Mouse (Mus musculus) kidney, adult 2 months (tissue): ENCODE results near the gene Impad1. TPM values are rescaled to one million over a fixed set of nuclear protein-coding genes. Genes with fewer than 3 reads are reported as not detected.

ENCODE experiments used
- DNase-seq: peaks from one replicate; pipeline ENCODE4 v3.0.0; 2021
- H3K27ac ChIP-seq: fragments of 200-500 bp; 2 replicates; pipeline ENCODE4 v1.5.1; 2012; ENCODE audit warnings: low read depth, low read length, control low read depth, inconsistent platforms; ENCODE audit not compliant: insufficient read depth
- H3K27me3 ChIP-seq: fragments of 200-500 bp; replicated peaks from 2 replicates; pipeline ENCODE4 v1.6.1; 2012; ENCODE audit warnings: mild to moderate bottlenecking, moderate library complexity, low read length, inconsistent platforms; ENCODE audit not compliant: control insufficient read depth, insufficient read depth
- H3K36me3 ChIP-seq: fragments of 200-500 bp; 2 replicates; pipeline ENCODE4 v1.6.1; 2012; ENCODE audit warnings: mild to moderate bottlenecking, moderate library complexity, low read length, inconsistent platforms; ENCODE audit not compliant: control insufficient read depth, insufficient read depth
- H3K4me1 ChIP-seq: fragments of 200-500 bp; 2 replicates; pipeline ENCODE4 v1.6.1; 2011; ENCODE audit warnings: low read length; ENCODE audit not compliant: control insufficient read depth, insufficient read depth
- H3K4me3 ChIP-seq: fragments of 200-500 bp; 2 replicates; pipeline ENCODE4 v1.5.1; 2011; ENCODE audit warnings: mild to moderate bottlenecking, low read depth, low read length, control low read depth; ENCODE audit not compliant: insufficient read depth
- CTCF ChIP-seq: fragments of 200-500 bp; conservative IDR thresholded peaks from 2 replicates; pipeline ENCODE4 v1.5.1; 2011; ENCODE audit warnings: low read depth, mild to moderate bottlenecking, control low read depth, low read length, moderate library complexity, mixed read lengths; ENCODE audit not compliant: insufficient read depth, insufficient read length
- POLR2A ChIP-seq: fragments of 200-500 bp; IDR thresholded peaks from one replicate; pipeline ENCODE4 v1.6.1; 2011; ENCODE audit warnings: low read depth, low read length, control low read depth
- WGBS: fragments of 180-500 bp; shearing (Covaris S2); methylation state at CpG from one replicate; pipeline ENCODE4 v1.1.7; 2018; 5-methylcytosine and 5-hydroxymethylcytosine counted together
- polyA plus RNA-seq: library from polyadenylated mRNA; depleted of rRNA; stranded (reverse); fragments of >200 nt; gene quantifications from 2 replicates; pipeline ENCODE4 v1.2.3, GENCODE M21; 2012; rRNA removed

Gene Impad1
- 9.5 and 12.6 TPM in 2 replicates for polyA plus RNA-seq

DNA sequence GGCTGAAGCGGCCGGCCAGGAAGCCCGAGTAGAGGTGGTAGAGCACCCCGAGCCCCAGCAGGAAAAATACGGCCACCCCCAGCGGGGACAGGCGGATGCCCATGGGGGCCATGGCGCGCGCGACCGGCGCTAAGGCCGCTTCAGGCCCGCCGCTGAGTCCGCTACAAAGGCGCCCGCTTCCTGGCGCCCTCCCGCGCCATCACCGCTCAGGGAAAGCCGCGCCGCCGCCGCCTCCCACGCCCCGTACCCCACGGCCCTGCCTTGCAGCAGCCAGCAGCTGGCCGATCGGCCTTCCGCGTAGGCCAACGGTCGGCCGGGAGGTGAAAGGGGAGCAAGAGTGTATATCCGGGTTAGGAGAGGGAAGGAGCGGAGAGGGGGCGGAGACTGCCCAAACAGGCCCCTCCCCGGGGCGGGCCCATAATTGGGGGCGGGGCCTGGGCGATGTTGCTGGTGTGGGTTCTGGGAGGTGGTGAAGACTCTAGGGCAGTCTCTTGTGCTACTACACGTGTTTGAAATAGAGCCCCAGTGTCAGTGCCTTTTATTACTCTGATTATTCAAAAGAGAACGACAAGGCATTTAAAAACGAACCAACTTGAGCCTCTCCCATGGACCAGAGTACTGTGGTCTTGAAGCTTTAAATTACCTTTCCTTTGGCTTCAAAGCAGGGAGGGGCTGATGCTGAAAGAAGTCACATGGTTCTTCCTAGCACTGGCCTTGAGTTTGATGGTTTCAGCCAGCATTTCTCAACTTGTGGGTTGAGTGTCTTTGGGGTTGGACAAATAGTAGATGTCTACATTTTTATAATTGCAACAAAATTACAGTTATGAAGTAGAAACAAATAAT, at the start of gene Impad1:
Impad1 (minus strand) TSS at position 364 of the 843 bp plus-strand sequence.
- TF ChIP-seq CTCF, result no peak
- TF ChIP-seq POLR2A, result peak; percentile 46
- Histone ChIP-seq H3K27me3 (no peaks in the 10 kb centered on the region), H3K4me3 (peak within 1 kb of the TSS; percentile 85), H3K4me1 (peaks cover 9% of the 10 kb centered on the region; the same call in 1 of the 2 replicates), H3K36me3 (no peaks in the 10 kb centered on the region), H3K27ac (peak within 1 kb of the TSS; percentile 36)
- WGBS, result 1% methylated on average over 48 of the region's 48 CpGs
- peak; percentile 92 for DNase-seq

DNA sequence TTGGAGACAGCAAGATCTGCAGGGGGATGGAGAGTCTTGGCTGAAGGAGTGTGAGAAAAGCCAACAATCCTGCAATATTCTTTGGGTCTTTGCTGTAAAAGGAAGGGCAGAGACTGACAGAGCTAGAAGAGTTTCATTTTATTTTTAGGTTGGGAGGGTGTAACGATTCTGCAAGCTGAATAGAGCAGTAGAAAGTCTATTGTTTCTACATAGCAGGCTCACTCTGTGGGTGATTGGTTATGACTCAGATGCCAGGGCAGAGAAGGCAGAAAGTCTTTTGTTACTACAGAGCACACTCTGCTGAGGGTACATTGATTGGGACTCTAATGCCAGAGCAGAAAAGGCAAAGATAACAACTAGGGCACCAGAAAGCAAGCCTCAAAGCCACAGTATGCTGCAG, 47.0 kb upstream of the Impad1 start:
- Histone ChIP-seq H3K4me3 (no peak overlapping the region), H3K27me3 (no peaks in the 10 kb centered on the region), H3K4me1 (no peaks in the 10 kb centered on the region), H3K36me3 (no peaks in the 10 kb centered on the region), H3K27ac (no peak overlapping the region)
- TF ChIP-seq CTCF (no peak), POLR2A (no peak)
- no peak for DNase-seq
- 48% methylated on average over 1 of the region's 1 CpGs for WGBS

DNA sequence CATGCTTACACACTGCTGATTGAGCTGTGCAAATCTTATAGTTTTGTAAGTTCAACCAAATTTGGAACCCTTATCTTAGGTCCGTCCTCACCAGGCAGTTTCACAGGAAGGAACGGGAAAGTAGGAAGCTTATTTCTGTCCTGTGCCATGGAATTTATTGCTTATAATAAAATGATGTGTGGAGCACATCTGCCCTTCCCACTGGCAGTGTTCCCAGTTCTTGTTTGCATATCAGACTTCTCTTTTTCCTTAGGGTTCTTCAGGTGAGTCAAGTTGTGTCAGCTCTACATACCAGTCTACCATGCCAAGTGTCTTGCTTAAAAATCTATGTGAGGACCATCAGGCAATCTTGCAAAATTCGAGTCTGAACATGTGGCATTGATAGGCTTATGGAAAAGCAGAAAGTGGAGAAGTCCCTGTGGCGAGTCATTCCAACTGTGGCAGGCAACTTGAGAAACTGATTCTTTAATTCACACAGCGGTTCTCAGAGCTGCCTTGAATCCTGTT, 40.7 kb upstream of the Impad1 start:
- no peak overlapping the region for H3K4me3 ChIP-seq
- 64% methylated on average over 5 of the region's 5 CpGs for WGBS
- no peak for DNase-seq
- no peak for TF ChIP-seq CTCF
- TF ChIP-seq POLR2A, result no peak
- H3K27ac ChIP-seq, result no peak overlapping the region
- H3K4me1 ChIP-seq, result no peaks in the 10 kb centered on the region
- H3K36me3 ChIP-seq, result no peaks in the 10 kb centered on the region
- no peaks in the 10 kb centered on the region for H3K27me3 ChIP-seq

DNA sequence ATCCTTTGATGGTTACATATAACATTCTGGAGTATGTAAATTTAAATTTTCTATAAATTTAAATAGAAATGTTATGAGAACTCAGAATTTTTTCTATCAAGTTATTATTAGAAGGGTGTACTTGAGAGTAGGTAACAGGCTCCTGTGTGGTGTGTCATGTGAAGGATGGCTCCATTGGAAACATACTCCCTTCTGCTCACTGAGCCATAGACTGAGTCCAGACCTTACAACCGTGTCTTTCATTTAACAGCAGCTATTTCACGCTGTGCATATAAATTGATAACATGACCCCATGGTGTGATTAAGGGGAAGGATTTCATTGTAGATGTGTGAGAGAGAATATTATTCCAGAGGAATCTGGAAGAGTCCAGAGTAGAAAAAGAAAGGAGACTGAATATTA, 35.0 kb upstream of the Impad1 start:
- no peak overlapping the region for H3K4me3 ChIP-seq
- H3K4me1 ChIP-seq, result no peaks in the 10 kb centered on the region
- TF ChIP-seq POLR2A (no peak), CTCF (no peak)
- H3K27me3 ChIP-seq, result no peaks in the 10 kb centered on the region
- DNase-seq, result no peak
- no peaks in the 10 kb centered on the region for H3K36me3 ChIP-seq
- no peak overlapping the region for H3K27ac ChIP-seq
- WGBS, result 15% methylated on average over 2 of the region's 2 CpGs

DNA sequence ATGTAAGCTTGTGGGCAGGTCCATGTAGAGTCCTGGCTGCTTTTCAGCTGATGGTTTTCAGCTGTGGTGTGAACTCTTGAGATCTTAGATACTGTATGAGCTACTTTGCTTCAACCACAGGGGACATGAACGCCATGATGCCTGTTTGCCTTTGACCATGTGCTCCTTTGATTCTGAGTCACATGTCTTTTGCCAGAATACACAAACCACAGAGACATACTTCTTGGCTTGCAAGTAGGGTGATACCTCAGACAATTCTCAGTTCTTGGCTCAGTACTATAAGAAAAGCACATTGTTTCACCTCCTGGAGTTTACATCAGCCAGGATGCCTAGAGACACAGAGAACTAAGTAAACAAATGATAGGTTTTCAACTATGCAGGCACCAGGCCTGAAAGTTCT, 29.0 kb upstream of the Impad1 start:
- no peak for DNase-seq
- TF ChIP-seq POLR2A (no peak), CTCF (no peak)
- Histone ChIP-seq H3K27ac (no peak overlapping the region), H3K4me1 (no peaks in the 10 kb centered on the region), H3K4me3 (no peak overlapping the region), H3K27me3 (no peaks in the 10 kb centered on the region), H3K36me3 (no peaks in the 10 kb centered on the region)
- 81% methylated on average over 1 of the region's 1 CpGs for WGBS

DNA sequence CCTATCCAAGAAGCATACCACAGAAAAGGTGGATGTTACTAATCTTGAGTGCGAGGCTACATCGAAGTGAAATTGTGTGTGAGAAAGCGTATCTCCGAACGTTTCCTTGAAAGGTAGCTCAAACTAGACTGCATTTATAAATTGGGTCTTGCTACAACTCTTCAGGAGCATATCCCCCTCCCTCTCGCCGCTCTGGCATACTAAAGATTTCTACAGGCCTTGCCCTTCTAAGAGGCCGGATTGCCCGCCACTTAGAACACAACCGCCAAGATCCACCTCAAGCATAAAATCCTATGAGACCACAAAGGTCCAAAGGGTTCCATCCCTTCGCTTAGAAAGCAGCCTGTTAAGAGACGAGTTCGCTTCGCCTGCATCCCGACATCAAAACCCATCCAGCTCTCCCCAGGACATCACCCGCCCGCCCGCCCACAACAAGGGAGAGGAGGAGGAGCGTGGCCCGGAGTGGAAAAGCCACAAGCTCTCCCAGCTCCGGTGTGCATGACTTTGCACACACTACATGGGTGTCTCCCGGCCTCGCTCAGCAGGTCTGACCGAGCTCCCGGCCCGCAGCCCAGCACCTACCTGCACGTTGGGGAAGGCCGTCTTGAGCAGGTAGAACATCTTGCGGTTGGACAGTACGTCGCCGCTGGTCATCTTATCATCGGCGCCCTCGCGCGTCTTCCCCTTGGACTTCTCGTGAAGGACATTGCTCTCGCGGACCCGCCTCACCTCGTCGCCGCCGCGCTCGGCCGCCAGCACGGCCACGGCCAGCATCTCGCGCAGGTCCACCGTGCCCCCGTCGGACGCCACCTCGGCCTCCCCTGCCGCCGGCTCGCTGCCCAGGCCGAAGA, 789 bp downstream of the Impad1 start:
- 3% methylated on average over 61 of the region's 61 CpGs for WGBS
- DNase-seq, result peak; percentile 60
- peak overlapping the region; percentile 85 for H3K4me3 ChIP-seq
- no peaks in the 10 kb centered on the region for H3K27me3 ChIP-seq
- TF ChIP-seq CTCF, result no peak
- no peak for TF ChIP-seq POLR2A
- H3K36me3 ChIP-seq, result no peaks in the 10 kb centered on the region
- peak overlapping the region; percentile 36 for H3K27ac ChIP-seq
- H3K4me1 ChIP-seq, result peaks cover 9% of the 10 kb centered on the region; the same call in 1 of the 2 replicates

DNA sequence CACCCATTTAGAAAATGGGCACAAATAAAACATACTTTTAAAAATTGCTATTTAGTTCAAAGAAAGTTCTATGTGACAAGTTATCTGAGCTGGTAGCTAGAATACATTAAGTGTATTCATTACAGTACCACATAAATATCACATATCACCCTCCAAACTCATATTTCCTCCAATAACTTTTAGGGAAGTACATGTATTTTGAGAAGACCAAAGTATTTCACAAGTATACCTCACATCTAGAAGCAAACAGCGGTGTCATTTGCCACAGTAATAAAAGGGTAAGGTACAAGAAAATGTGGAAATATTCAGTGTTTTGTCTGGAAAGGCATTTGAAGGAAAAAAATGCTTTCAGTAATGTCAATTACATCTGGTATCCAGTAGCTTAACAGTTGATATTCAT, 2.0 kb downstream of the Impad1 start:
- DNase-seq, result no peak
- no peaks in the 10 kb centered on the region for H3K36me3 ChIP-seq
- peaks cover 9% of the 10 kb centered on the region; the same call in 1 of the 2 replicates for H3K4me1 ChIP-seq
- no peaks in the 10 kb centered on the region for H3K27me3 ChIP-seq
- TF ChIP-seq CTCF, result no peak
- no peak for TF ChIP-seq POLR2A
- H3K4me3 ChIP-seq, result no peak overlapping the region
- WGBS, result 90% methylated on average over 1 of the region's 1 CpGs
- no peak overlapping the region for H3K27ac ChIP-seq
